Mouse (Mus musculus): ENCODE results near the gene Olfr612. TPM values are rescaled to one million over a fixed set of nuclear protein-coding genes. Genes with fewer than 3 reads are reported as not detected.
"Not testable (repeated sequence)": the region's sequence is repeated elsewhere in the genome, so short reads cannot be mapped to it uniquely, and the experiment has no call there.

Gene Olfr612
- polyA plus RNA-seq (2016; fragmentation: Nextera tagmentation; extraction: Ambion mirVana) = not detected in 2 replicates

- H3K4me3 ChIP-seq (replicated peaks); H3K27ac ChIP-seq; ATAC-seq (ENCODE audit: low FRiP score); H3K9me3 ChIP-seq; H3K4me1 ChIP-seq; H3K4me2 ChIP-seq; H3K27me3 ChIP-seq; H3K9ac ChIP-seq; H3K36me3 ChIP-seq (replicated peaks): not testable (repeated sequence)
- WGBS = 79% methylated on average over 2 of the region's 2 CpGs
These were observed at the start of gene Olfr612 for GRCm38 (mm10) chr7:103542617-103543016. Gene Olfr612, minus strand, starts transcription at chr7:103542717.

DNA sequence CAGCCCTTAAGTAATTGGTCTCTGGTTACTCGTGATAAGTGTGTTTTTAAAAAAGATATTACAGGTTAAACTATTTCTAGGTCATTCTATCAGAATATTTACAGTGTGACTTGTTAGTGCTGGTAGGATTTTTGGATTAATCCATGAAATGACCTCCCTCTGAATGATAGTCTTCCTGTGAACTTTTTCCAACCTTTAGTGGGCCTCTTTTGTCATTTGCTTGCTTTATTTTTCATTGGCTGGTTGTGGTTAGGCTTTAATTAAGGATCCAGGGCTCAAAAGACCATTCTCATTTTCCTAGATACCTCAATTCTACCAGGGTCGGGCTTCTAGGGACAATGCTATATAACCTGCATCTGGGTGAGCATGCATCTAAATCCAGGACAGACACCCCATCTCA, 47.3 kb upstream of the Olfr612 start, which contains the start of gene Olfr618:
TSS of gene Olfr618 (plus strand) at position 301 of the 400 bp plus-strand sequence.
- no peak for ATAC-seq (ENCODE audit: low FRiP score)
- no peaks in the 10 kb centered on the region for H3K9me3 ChIP-seq
- H3K27ac ChIP-seq = no peak within 1 kb of the TSS
- H3K27me3 ChIP-seq = no peaks in the 10 kb centered on the region
- 60% methylated on average over 2 of the region's 2 CpGs for WGBS
- no peak within 1 kb of the TSS for H3K4me2 ChIP-seq
- H3K9ac ChIP-seq = no peak within 1 kb of the TSS
- no peaks in the 10 kb centered on the region for H3K36me3 ChIP-seq (replicated peaks)
- H3K4me3 ChIP-seq (replicated peaks) = no peak within 1 kb of the TSS
- H3K4me1 ChIP-seq = no peaks in the 10 kb centered on the region

- no peak for ATAC-seq (ENCODE audit: low FRiP score)
These were observed 30.2 kb upstream of the Olfr612 start, which contains the start of gene Olfr617 for GRCm38 (mm10) chr7:103572761-103573160. Gene Olfr617, plus strand, starts transcription at chr7:103573061.

GRCm38 (mm10) chr7:103569043-103569442, 26.5 kb upstream of the Olfr612 start, which contains the start of gene Olfr616:
Gene Olfr616, minus strand, starts transcription at chr7:103569143.
- no peaks in the 10 kb centered on the region for H3K27me3 ChIP-seq
- H3K4me3 ChIP-seq (replicated peaks) = no peak within 1 kb of the TSS
- no peak within 1 kb of the TSS for H3K9ac ChIP-seq
- H3K27ac ChIP-seq = no peak within 1 kb of the TSS
- no peaks in the 10 kb centered on the region for H3K4me1 ChIP-seq
- 78% methylated on average over 3 of the region's 3 CpGs for WGBS
- no peak for ATAC-seq (ENCODE audit: low FRiP score)
- no peaks in the 10 kb centered on the region for H3K36me3 ChIP-seq (replicated peaks)
- no peak within 1 kb of the TSS for H3K4me2 ChIP-seq
- H3K9me3 ChIP-seq = no peaks in the 10 kb centered on the region

More at GRCm38 (mm10) chr7:103572761-103573160, 30.2 kb upstream of the Olfr612 start, which contains the start of gene Olfr617:
- Histone ChIP-seq H3K27ac (no peak within 1 kb of the TSS), H3K36me3 (replicated peaks) (no peaks in the 10 kb centered on the region), H3K4me1 (no peaks in the 10 kb centered on the region), H3K9ac (no peak within 1 kb of the TSS), H3K9me3 (no peaks in the 10 kb centered on the region), H3K27me3 (no peaks in the 10 kb centered on the region), H3K4me3 (replicated peaks) (no peak within 1 kb of the TSS), H3K4me2 (no peak within 1 kb of the TSS)
- 80% methylated on average over 1 of the region's 1 CpGs for WGBS

DNA sequence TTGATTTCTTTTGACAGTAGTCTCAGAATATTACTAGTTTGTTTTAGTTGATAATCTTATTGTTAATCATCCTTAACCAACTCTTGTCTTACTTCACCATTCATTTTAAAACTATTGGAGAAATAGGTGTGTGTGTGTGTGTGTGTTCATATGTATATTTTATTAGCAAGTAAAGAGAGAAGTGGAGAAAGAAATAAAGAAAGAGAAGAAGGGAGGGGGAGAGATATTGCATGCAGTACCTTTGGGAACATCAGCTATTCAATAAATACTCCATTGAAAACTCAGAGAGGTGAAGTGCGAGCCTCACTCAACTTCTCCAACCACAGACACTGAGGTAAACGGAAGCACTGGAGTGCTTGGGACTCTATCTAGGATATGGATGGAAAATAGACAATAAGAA, 13.3 kb upstream of the Olfr612 start, which contains the start of gene Olfr615:
TSS of gene Olfr615 (plus strand) at position 301 of the 400 bp plus-strand sequence.
- Histone ChIP-seq H3K36me3 (replicated peaks) (no peaks in the 10 kb centered on the region), H3K27me3 (no peaks in the 10 kb centered on the region), H3K4me2 (no peak within 1 kb of the TSS), H3K9ac (no peak within 1 kb of the TSS), H3K27ac (no peak within 1 kb of the TSS), H3K4me1 (no peaks in the 10 kb centered on the region), H3K4me3 (replicated peaks) (no peak within 1 kb of the TSS), H3K9me3 (no peaks in the 10 kb centered on the region)
- no peak for ATAC-seq (ENCODE audit: low FRiP score)
- WGBS = 78% methylated on average over 2 of the region's 2 CpGs

- ATAC-seq (ENCODE audit: low FRiP score) = no peak
- no peaks in the 10 kb centered on the region for H3K9me3 ChIP-seq
- H3K4me1 ChIP-seq = no peaks in the 10 kb centered on the region
- H3K36me3 ChIP-seq (replicated peaks) = no peaks in the 10 kb centered on the region
- no peak within 1 kb of the TSS for H3K27ac ChIP-seq
- no peak within 1 kb of the TSS for H3K4me2 ChIP-seq
- H3K4me3 ChIP-seq (replicated peaks) = no peak within 1 kb of the TSS
- WGBS = 88% methylated on average over 2 of the region's 2 CpGs
- no peaks in the 10 kb centered on the region for H3K27me3 ChIP-seq
- no peak within 1 kb of the TSS for H3K9ac ChIP-seq
These were observed 5.3 kb upstream of the Olfr612 start, which contains the start of gene Olfr613 for GRCm38 (mm10) chr7:103547774-103548173. Gene Olfr613, plus strand, starts transcription at chr7:103548074.

GRCm38 (mm10) chr7:103520746-103521145, 21.8 kb downstream of the Olfr612 start, which contains the start of gene Olfr611:
Gene Olfr611, minus strand, starts transcription at chr7:103520846.
- H3K27ac ChIP-seq; H3K4me2 ChIP-seq; ATAC-seq (ENCODE audit: low FRiP score); H3K27me3 ChIP-seq; H3K4me3 ChIP-seq (replicated peaks); H3K4me1 ChIP-seq; H3K36me3 ChIP-seq (replicated peaks); H3K9ac ChIP-seq; H3K9me3 ChIP-seq: not testable (repeated sequence)
- 75% methylated on average over 1 of the region's 1 CpGs for WGBS

GRCm38 (mm10) chr7:103512022-103512421, 30.5 kb downstream of the Olfr612 start, which contains the start of gene Olfr610:
Gene Olfr610, minus strand, starts transcription at chr7:103512122.
- no peak within 1 kb of the TSS for H3K4me3 ChIP-seq (replicated peaks)
- ATAC-seq (ENCODE audit: low FRiP score) = no peak
- 92% methylated on average over 2 of the region's 2 CpGs for WGBS
- no peaks in the 10 kb centered on the region for H3K4me1 ChIP-seq
- no peak within 1 kb of the TSS for H3K4me2 ChIP-seq
- no peaks in the 10 kb centered on the region for H3K9me3 ChIP-seq
- H3K9ac ChIP-seq = no peak within 1 kb of the TSS
- H3K36me3 ChIP-seq (replicated peaks) = no peaks in the 10 kb centered on the region
- H3K27me3 ChIP-seq = no peaks in the 10 kb centered on the region
- no peak within 1 kb of the TSS for H3K27ac ChIP-seq

DNA sequence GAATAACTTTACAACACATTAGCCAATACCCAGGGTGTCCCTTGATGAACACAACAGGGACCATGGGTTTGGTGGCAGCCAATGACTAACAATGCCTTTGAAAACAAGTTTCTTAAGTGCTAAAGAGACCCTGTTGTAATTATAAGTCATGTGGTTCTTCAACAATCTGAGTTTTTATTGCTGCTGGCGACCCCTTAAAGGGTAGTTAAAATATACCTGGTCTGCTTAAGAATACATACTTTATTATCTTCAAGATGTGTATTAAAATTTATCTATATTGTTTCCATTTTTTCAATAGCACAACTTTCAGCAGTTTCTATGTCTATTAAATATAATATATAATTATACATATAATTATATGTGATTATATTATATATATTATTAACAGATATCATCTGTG, 44.6 kb downstream of the Olfr612 start, which contains the start of gene Olfr609:
TSS of gene Olfr609 (minus strand) at position 101 of the 400 bp plus-strand sequence.
- WGBS = 79% methylated on average over 1 of the region's 1 CpGs

More for the DNA sequence above, 44.6 kb downstream of the Olfr612 start, which contains the start of gene Olfr609:
- no peaks in the 10 kb centered on the region for H3K27me3 ChIP-seq
- ATAC-seq (ENCODE audit: low FRiP score) = no peak
- H3K9me3 ChIP-seq = no peaks in the 10 kb centered on the region
- H3K9ac ChIP-seq = no peak within 1 kb of the TSS
- H3K4me1 ChIP-seq = no peaks in the 10 kb centered on the region
- H3K4me2 ChIP-seq = no peak within 1 kb of the TSS
- no peaks in the 10 kb centered on the region for H3K36me3 ChIP-seq (replicated peaks)
- H3K27ac ChIP-seq = no peak within 1 kb of the TSS
- H3K4me3 ChIP-seq (replicated peaks) = no peak within 1 kb of the TSS

Small RNAs within 50 kb of the gene (microRNA-seq; reads per million reads assigned to microRNA genes)
- gene Gm26506 = not detected

Other genes starting within 250 kb of the Olfr612 start
- gene Olfr596, start 237.1 kb downstream of the Olfr612 start, polyA plus RNA-seq (2016; fragmentation: Nextera tagmentation; extraction: Ambion mirVana) = not detected in 2 replicates
- gene Olfr597, start 226.4 kb downstream of the Olfr612 start, polyA plus RNA-seq (2016; fragmentation: Nextera tagmentation; extraction: Ambion mirVana) = 0.20 TPM in 1 of 2 replicates, not detected in the other
- gene Olfr598, start 219.1 kb downstream of the Olfr612 start, polyA plus RNA-seq (2016; fragmentation: Nextera tagmentation; extraction: Ambion mirVana) = not detected in 2 replicates
- gene Olfr599, start 206.8 kb downstream of the Olfr612 start, polyA plus RNA-seq (2016; fragmentation: Nextera tagmentation; extraction: Ambion mirVana) = not detected in 2 replicates
- not detected in 2 replicates for gene Olfr600, start 193.0 kb downstream of the Olfr612 start, polyA plus RNA-seq (2016; fragmentation: Nextera tagmentation; extraction: Ambion mirVana)
- not detected in 2 replicates for gene Olfr601, start 180.1 kb downstream of the Olfr612 start, polyA plus RNA-seq (2016; fragmentation: Nextera tagmentation; extraction: Ambion mirVana)
- not detected in 2 replicates for gene Olfr603, start 156.5 kb downstream of the Olfr612 start, polyA plus RNA-seq (2016; fragmentation: Nextera tagmentation; extraction: Ambion mirVana)
- gene Usp17lc, start 127.6 kb downstream of the Olfr612 start, polyA plus RNA-seq (2016; fragmentation: Nextera tagmentation; extraction: Ambion mirVana) = not detected in 2 replicates
- gene Olfr605, start 97.3 kb downstream of the Olfr612 start, polyA plus RNA-seq (2016; fragmentation: Nextera tagmentation; extraction: Ambion mirVana) = not detected in 2 replicates
- gene Olfr606, start 93.7 kb downstream of the Olfr612 start, polyA plus RNA-seq (2016; fragmentation: Nextera tagmentation; extraction: Ambion mirVana) = not detected in 2 replicates
- gene Olfr607, start 78.6 kb downstream of the Olfr612 start, polyA plus RNA-seq (2016; fragmentation: Nextera tagmentation; extraction: Ambion mirVana) = not detected in 2 replicates
- gene Olfr608, start 72.8 kb downstream of the Olfr612 start, polyA plus RNA-seq (2016; fragmentation: Nextera tagmentation; extraction: Ambion mirVana) = not detected in 2 replicates
- gene Olfr609, start 44.7 kb downstream of the Olfr612 start, polyA plus RNA-seq (2016; fragmentation: Nextera tagmentation; extraction: Ambion mirVana) = not detected in 2 replicates
- gene Olfr610, start 30.6 kb downstream of the Olfr612 start, polyA plus RNA-seq (2016; fragmentation: Nextera tagmentation; extraction: Ambion mirVana) = not detected in 2 replicates
- gene Olfr611, start 21.9 kb downstream of the Olfr612 start, polyA plus RNA-seq (2016; fragmentation: Nextera tagmentation; extraction: Ambion mirVana) = not detected in 2 replicates
- gene Olfr613, start 5.4 kb upstream of the Olfr612 start, polyA plus RNA-seq (2016; fragmentation: Nextera tagmentation; extraction: Ambion mirVana) = not detected in 2 replicates
- gene Olfr615, start 13.4 kb upstream of the Olfr612 start, polyA plus RNA-seq (2016; fragmentation: Nextera tagmentation; extraction: Ambion mirVana) = not detected in 2 replicates
- gene Olfr616, start 26.4 kb upstream of the Olfr612 start, polyA plus RNA-seq (2016; fragmentation: Nextera tagmentation; extraction: Ambion mirVana) = not detected in 2 replicates
- gene Olfr617, start 30.3 kb upstream of the Olfr612 start, polyA plus RNA-seq (2016; fragmentation: Nextera tagmentation; extraction: Ambion mirVana) = not detected in 2 replicates
- gene Olfr618, start 47.4 kb upstream of the Olfr612 start, polyA plus RNA-seq (2016; fragmentation: Nextera tagmentation; extraction: Ambion mirVana) = not detected in 2 replicates
- not detected in 2 replicates for gene Olfr619, start 57.9 kb upstream of the Olfr612 start, polyA plus RNA-seq (2016; fragmentation: Nextera tagmentation; extraction: Ambion mirVana)
- not detected in 2 replicates for gene Olfr620, start 69.8 kb upstream of the Olfr612 start, polyA plus RNA-seq (2016; fragmentation: Nextera tagmentation; extraction: Ambion mirVana)
- not detected in 2 replicates for gene Olfr622, start 100.0 kb upstream of the Olfr612 start, polyA plus RNA-seq (2016; fragmentation: Nextera tagmentation; extraction: Ambion mirVana)
- gene Olfr623, start 121.0 kb upstream of the Olfr612 start, polyA plus RNA-seq (2016; fragmentation: Nextera tagmentation; extraction: Ambion mirVana) = not detected in 2 replicates
- 0.04 TPM in 2 replicates for gene Olfr624, start 128.5 kb upstream of the Olfr612 start, polyA plus RNA-seq (2016; fragmentation: Nextera tagmentation; extraction: Ambion mirVana)
- gene Olfr625-ps1, start 140.0 kb upstream of the Olfr612 start, polyA plus RNA-seq (2016; fragmentation: Nextera tagmentation; extraction: Ambion mirVana) = not detected in 2 replicates
- gene Olfr243, start 172.0 kb upstream of the Olfr612 start, polyA plus RNA-seq (2016; fragmentation: Nextera tagmentation; extraction: Ambion mirVana) = not detected in 2 replicates
- gene Olfr628, start 187.7 kb upstream of the Olfr612 start, polyA plus RNA-seq (2016; fragmentation: Nextera tagmentation; extraction: Ambion mirVana) = not detected in 2 replicates
- not detected in 2 replicates for gene Olfr629, start 202.2 kb upstream of the Olfr612 start, polyA plus RNA-seq (2016; fragmentation: Nextera tagmentation; extraction: Ambion mirVana)
- not detected in 2 replicates for gene Olfr630, start 214.6 kb upstream of the Olfr612 start, polyA plus RNA-seq (2016; fragmentation: Nextera tagmentation; extraction: Ambion mirVana)
- not detected in 2 replicates for gene Olfr69, start 228.9 kb upstream of the Olfr612 start, polyA plus RNA-seq (2016; fragmentation: Nextera tagmentation; extraction: Ambion mirVana)
- gene Olfr68, start 237.0 kb upstream of the Olfr612 start, polyA plus RNA-seq (2016; fragmentation: Nextera tagmentation; extraction: Ambion mirVana) = not detected in 2 replicates
- gene Olfr67, start 249.1 kb upstream of the Olfr612 start, polyA plus RNA-seq (2016; fragmentation: Nextera tagmentation; extraction: Ambion mirVana) = not detected in 2 replicates

All from forebrain, embryonic 12.5 days (tissue).